Mouse (Mus musculus) kidney, embryonic 14.5 days (tissue): Measurements from ENCODE around the gene Enkur. TPM values are rescaled to one million over a fixed set of nuclear protein-coding genes. Genes with fewer than 3 reads are reported as not detected.

Experiments
- ATAC-seq: fragments of 200-750 bp; cut with Nextera tagmentation; 2 replicates; pipeline ENCODE4 v1.8.0; 2017; ENCODE audit warnings: moderate number of reproducible peaks, mild to moderate bottlenecking, moderate TSS enrichment, moderate library complexity; ENCODE audit not compliant: low FRiP score, low TSS enrichment
- H3K27ac ChIP-seq: fragments of 300-500 bp; sonication (generic); 2 replicates; pipeline ENCODE4 v1.5.1; 2014; ENCODE audit warnings: low read depth, mild to moderate bottlenecking, low read length, moderate library complexity, mixed read lengths
- H3K27me3 ChIP-seq: fragments of 300-500 bp; sonication (generic); 2 replicates; pipeline ENCODE4 v1.6.1; 2014; ENCODE audit warnings: mild to moderate bottlenecking, low read length; ENCODE audit not compliant: control insufficient read depth, insufficient read depth
- H3K36me3 ChIP-seq: fragments of 300-500 bp; sonication (generic); 2 replicates; pipeline ENCODE4 v1.6.1; 2014; ENCODE audit warnings: low read length, mixed read lengths; ENCODE audit not compliant: control insufficient read depth, insufficient read depth
- H3K4me1 ChIP-seq: fragments of 300-500 bp; sonication (generic); 2 replicates; pipeline ENCODE4 v1.6.1; 2014; ENCODE audit warnings: low read length, mixed read lengths; ENCODE audit not compliant: control insufficient read depth, insufficient read depth
- H3K4me2 ChIP-seq: fragments of 300-500 bp; sonication (generic); replicated peaks from 2 replicates; pipeline ENCODE4 v1.6.1; 2014; ENCODE audit warnings: low read depth, mild to moderate bottlenecking, low read length
- H3K4me3 ChIP-seq: fragments of 300-500 bp; sonication (generic); 2 replicates; pipeline ENCODE4 v1.5.1; 2014; ENCODE audit warnings: mild to moderate bottlenecking, low read length
- H3K9ac ChIP-seq: fragments of 300-500 bp; sonication (generic); 2 replicates; pipeline ENCODE4 v1.6.1; 2014; ENCODE audit warnings: low read depth, mild to moderate bottlenecking, low read length, moderate library complexity
- H3K9me3 ChIP-seq: fragments of 300-500 bp; sonication (generic); 2 replicates; pipeline ENCODE4 v1.6.1; 2016; ENCODE audit warnings: low read length; ENCODE audit not compliant: control insufficient read depth
- WGBS: fragments of 180-500 bp; shearing (Covaris S2); extraction: QIAGEN DNeasy Blood & Tissue Kit; methylation state at CpG from one replicate; pipeline ENCODE4 v1.1.7; 2014; 5-methylcytosine and 5-hydroxymethylcytosine counted together
- polyA plus RNA-seq: library from polyadenylated mRNA; unstranded; fragments of >200 nt; fragmentation: Nextera tagmentation; extraction: Ambion mirVana; gene quantifications from 2 replicates; pipeline ENCODE4 v1.2.1, GENCODE M21; 2014

Enkur gene
- polyA plus RNA-seq, 1 experiment from 2014 or later: 0.35 TPM

DNA sequence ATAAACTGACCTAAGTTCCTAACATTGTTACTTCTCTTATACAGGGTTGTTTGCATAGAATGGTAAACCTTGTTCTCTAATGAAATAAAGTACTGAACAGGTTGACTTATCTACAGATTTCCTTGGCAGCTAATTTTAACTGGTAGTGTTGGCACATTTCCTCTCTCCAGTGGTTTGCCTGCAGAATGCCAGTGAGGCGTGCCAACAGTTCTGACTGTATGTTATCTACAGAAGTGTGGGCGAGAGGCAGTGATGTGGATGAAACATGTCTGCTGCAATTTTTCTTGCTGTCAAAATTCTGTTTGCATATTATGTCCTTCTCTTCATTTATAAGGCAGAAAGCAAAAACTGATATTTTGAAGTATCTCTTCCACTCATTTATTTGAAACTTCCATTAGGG is 2.4 kb downstream of the Enkur start:
- Histone ChIP-seq H3K4me2 (no peak overlapping the region), H3K4me3 (no peak overlapping the region), H3K4me1 (0 out of 2 replicates have a peak, but pooled peaks cover 9% of the 10 kb centered on the region), H3K9me3 (no peaks in the 10 kb centered on the region), H3K27me3 (no peaks in the 10 kb centered on the region), H3K36me3 (no peaks in the 10 kb centered on the region), H3K9ac (no peak overlapping the region), H3K27ac (no peak overlapping the region)
- ATAC-seq: no peak
- WGBS: 75% methylated on average over 2 of the region's 2 CpGs

DNA sequence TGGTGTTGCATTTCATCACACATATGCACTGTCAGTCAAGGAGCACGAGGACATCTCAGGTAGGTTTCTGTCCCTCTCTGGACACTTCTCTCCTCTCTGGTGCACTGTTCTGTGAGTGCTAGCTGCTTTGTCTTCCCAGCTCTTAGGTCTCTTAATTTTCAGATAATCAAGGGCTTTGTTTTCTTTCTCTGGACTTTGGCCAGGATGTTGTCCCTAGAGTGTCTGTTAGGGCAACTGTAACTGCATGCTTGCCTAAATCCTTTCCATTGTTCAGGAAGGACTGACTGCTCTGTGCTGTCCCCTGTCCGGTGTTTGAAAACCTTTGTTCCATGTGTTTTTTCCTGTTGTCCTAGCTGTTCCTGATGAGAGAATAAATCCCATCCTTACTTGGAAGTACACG is 6.1 kb downstream of the Enkur start:
- no peak overlapping the region for H3K27ac ChIP-seq
- no peak for ATAC-seq
- H3K4me3 ChIP-seq: no peak overlapping the region
- H3K9ac ChIP-seq: no peak overlapping the region
- H3K36me3 ChIP-seq: no peaks in the 10 kb centered on the region
- H3K4me2 ChIP-seq: no peak overlapping the region
- WGBS: 49% methylated on average over 3 of the region's 3 CpGs
- no peaks in the 10 kb centered on the region for H3K27me3 ChIP-seq
- no peaks in the 10 kb centered on the region for H3K4me1 ChIP-seq
- H3K9me3 ChIP-seq: no peaks in the 10 kb centered on the region

DNA sequence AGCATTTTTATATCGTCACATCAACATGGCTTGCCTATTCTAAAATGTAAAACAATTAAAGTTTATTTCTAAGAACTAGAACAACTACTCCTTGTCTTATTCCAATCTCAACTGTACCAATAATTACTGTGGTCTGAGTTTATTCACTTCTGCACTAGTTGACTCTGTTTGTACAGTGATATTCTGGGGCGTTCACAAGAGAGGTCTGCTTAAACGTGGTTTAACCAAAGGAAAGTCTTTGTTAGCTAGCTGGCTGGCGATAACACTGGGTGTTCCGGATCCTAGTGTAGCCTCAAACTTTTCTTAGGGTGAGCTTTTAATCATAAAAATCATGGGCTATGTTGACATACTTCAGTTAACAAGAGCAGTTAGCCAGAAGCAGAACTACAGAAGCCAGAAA is 9.9 kb downstream of the Enkur start:
- H3K9me3 ChIP-seq: no peaks in the 10 kb centered on the region
- H3K4me2 ChIP-seq: no peak overlapping the region
- H3K27me3 ChIP-seq: no peaks in the 10 kb centered on the region
- no peaks in the 10 kb centered on the region for H3K4me1 ChIP-seq
- H3K9ac ChIP-seq: no peak overlapping the region
- H3K27ac ChIP-seq: no peak overlapping the region
- no peak for ATAC-seq
- H3K4me3 ChIP-seq: no peak overlapping the region
- no peaks in the 10 kb centered on the region for H3K36me3 ChIP-seq
- WGBS: 94% methylated on average over 5 of the region's 5 CpGs

DNA sequence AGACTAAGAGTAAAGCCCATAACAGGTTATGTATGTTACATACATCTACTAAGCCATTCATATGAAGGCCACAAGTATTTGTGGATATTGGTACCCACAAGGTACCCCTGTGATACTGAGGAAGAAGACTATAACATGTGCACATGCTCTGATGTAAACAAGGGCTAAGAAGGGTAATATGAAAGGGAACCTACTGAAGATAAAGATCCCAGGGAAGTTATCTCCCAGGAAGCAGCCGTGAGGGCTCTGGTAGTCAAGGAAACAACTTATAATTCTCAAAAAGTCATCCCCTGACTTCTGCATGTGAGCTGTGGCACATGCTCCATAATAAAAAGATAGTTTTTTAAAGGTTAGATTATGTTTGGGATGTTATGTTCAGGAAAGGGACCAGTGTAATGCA is 13.9 kb downstream of the Enkur start:
- 82% methylated on average over 1 of the region's 1 CpGs for WGBS
- no peaks in the 10 kb centered on the region for H3K4me1 ChIP-seq
- no peak overlapping the region for H3K9ac ChIP-seq
- H3K36me3 ChIP-seq: no peaks in the 10 kb centered on the region
- H3K4me3 ChIP-seq: no peak overlapping the region
- no peak for ATAC-seq
- no peak overlapping the region for H3K4me2 ChIP-seq
- H3K27me3 ChIP-seq: no peaks in the 10 kb centered on the region
- no peak overlapping the region for H3K27ac ChIP-seq
- no peaks in the 10 kb centered on the region for H3K9me3 ChIP-seq

DNA sequence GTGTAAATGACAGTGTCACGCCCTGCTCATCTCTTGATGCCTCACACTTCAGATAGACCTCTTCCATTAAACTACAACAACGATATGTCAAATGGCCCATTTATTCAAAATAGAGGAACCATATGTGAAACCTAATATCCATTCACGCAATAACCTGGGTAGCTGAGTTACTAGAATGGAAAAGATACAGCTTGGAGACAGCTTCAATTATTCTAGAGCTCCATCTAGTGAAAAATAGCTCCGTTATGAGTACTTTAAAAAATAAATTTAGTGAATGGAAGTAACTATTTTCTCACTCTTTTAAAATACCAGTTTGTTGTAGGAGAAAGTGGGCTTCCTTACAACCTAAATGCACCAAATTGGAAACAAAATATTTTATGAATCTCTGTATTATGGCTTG is 16.6 kb downstream of the Enkur start:
- Histone ChIP-seq H3K27ac (no peak overlapping the region), H3K9ac (no peak overlapping the region), H3K9me3 (no peaks in the 10 kb centered on the region), H3K4me2 (no peak overlapping the region), H3K4me1 (no peaks in the 10 kb centered on the region), H3K4me3 (no peak overlapping the region), H3K36me3 (no peaks in the 10 kb centered on the region), H3K27me3 (no peaks in the 10 kb centered on the region)
- no peak for ATAC-seq
- 70% methylated on average over 4 of the region's 4 CpGs for WGBS

DNA sequence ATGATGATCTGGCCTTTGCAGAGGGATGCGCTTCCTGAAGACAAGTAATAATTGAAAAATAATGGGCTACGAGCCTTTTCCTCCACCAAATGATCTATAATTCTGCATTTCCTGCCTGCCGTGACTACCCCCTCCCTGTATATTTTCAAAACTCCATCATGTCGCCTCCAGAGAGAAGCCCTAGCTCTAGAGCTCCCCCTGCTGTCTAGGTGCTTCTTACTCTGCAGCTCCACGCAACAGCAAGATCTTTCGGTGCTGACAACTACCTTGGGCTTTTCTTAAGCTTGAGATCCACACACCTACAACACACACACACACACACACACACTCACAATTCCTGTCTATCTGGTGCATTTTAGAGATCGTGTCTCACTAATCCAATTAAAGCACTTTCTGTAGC is 17.6 kb downstream of the Enkur start:
- H3K4me3 ChIP-seq: no peak overlapping the region
- no peak for ATAC-seq
- H3K27me3 ChIP-seq: no peaks in the 10 kb centered on the region
- H3K36me3 ChIP-seq: no peaks in the 10 kb centered on the region
- H3K4me1 ChIP-seq: no peaks in the 10 kb centered on the region
- H3K9ac ChIP-seq: no peak overlapping the region
- no peaks in the 10 kb centered on the region for H3K9me3 ChIP-seq
- WGBS: 42% methylated on average over 7 of the region's 7 CpGs
- no peak overlapping the region for H3K4me2 ChIP-seq
- no peak overlapping the region for H3K27ac ChIP-seq

DNA sequence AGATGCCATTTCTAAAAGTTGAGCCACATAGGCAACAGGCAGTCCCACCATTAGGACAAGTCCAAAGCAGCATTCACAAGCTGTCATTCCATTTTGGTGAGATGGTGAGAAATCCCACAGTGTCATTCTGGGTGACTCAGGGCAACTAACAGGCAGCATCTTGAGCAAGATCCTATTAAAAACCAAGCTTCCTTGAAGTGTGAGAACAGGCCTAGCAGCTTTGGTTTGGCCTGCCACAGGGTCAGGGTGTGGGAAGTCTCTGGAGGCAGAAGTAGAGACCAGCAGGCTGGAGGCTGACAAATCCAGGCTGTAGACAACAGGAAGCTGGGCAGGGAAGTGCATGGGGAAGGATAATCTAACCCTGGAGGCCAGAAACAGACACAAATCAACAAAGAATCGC is 22.4 kb downstream of the Enkur start:
- H3K9me3 ChIP-seq: no peaks in the 10 kb centered on the region
- H3K9ac ChIP-seq: no peak overlapping the region
- ATAC-seq: no peak
- no peaks in the 10 kb centered on the region for H3K4me1 ChIP-seq
- H3K27me3 ChIP-seq: no peaks in the 10 kb centered on the region
- no peak overlapping the region for H3K4me2 ChIP-seq
- no peak overlapping the region for H3K4me3 ChIP-seq
- H3K36me3 ChIP-seq: no peaks in the 10 kb centered on the region
- no peak overlapping the region for H3K27ac ChIP-seq
- 70% methylated on average over 1 of the region's 1 CpGs for WGBS

DNA sequence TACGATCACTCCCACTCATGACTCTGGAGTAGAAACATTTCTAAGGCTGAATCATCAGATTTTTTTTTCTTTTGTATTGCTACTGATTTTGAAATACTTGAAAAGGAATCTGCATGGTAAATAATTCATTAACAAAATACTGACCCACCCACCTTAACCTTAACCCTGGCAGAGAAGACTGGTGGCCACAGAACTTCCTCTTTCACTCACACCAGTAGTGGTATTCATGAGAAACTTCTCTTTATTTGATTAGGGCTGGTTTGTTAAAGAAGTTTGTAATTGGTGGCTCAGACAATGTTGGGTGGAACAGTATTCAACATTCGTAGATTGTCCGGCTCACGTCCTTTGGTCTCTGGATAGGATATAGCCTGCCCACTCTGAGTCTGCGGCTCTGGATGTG is 26.0 kb downstream of the Enkur start:
- no peak for ATAC-seq
- 97% methylated on average over 5 of the region's 5 CpGs for WGBS

DNA sequence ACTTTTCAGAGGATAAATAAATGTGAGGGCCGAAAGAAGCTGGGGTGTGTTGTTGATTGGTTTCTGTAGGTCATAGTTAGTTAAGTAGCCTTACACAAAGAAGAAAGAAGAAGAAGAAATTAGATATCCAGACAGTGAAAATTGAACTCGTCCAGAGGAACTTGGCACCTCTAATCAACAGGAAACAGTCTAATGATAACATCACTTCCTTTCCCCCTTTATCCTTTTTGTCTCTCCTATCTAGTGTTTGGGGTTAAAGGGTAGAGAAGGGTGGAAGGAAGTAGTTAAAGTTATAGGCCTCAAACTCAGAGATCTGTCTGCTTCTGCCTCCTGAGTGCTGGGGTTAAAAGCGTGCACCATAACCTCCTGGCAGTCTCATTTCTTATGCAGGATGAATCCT is 32.4 kb downstream of the Enkur start:
- no peak overlapping the region for H3K9ac ChIP-seq
- H3K4me3 ChIP-seq: no peak overlapping the region
- 69% methylated on average over 3 of the region's 3 CpGs for WGBS
- H3K9me3 ChIP-seq: no peaks in the 10 kb centered on the region
- no peaks in the 10 kb centered on the region for H3K36me3 ChIP-seq
- no peaks in the 10 kb centered on the region for H3K4me1 ChIP-seq
- H3K27me3 ChIP-seq: no peaks in the 10 kb centered on the region
- H3K4me2 ChIP-seq: no peak overlapping the region
- ATAC-seq: no peak
- H3K27ac ChIP-seq: no peak overlapping the region

More for the DNA sequence above, 26.0 kb downstream of the Enkur start:
- Histone ChIP-seq H3K27me3 (no peaks in the 10 kb centered on the region), H3K4me3 (no peak overlapping the region), H3K9me3 (no peaks in the 10 kb centered on the region), H3K27ac (no peak overlapping the region), H3K4me1 (no peaks in the 10 kb centered on the region), H3K9ac (no peak overlapping the region), H3K4me2 (no peak overlapping the region), H3K36me3 (no peaks in the 10 kb centered on the region)

DNA sequence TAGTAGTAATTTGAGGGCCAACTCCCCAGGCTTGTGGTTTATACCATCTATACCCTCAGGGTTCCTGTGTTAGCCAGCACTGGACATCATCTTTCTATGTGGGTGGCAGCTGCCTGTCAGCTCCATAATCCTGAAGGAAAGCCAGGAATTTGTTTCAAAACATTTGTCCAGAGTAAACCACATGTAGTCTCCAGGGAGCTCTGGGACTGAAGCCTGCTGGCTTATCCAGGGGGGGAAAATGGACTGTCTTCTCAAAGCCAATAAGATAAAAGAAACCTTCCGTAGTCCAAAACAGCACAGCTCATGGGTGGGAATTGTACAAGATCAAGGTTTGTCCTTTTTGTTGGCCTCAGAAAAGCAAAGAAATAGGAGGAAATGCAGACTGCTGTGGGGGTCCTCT is 37.2 kb downstream of the Enkur start:
- WGBS: 96% methylated on average over 1 of the region's 1 CpGs
- ATAC-seq: no peak

More for the DNA sequence above, 37.2 kb downstream of the Enkur start:
- Histone ChIP-seq H3K4me1 (no peaks in the 10 kb centered on the region), H3K9me3 (no peaks in the 10 kb centered on the region), H3K27ac (no peak overlapping the region), H3K27me3 (no peaks in the 10 kb centered on the region), H3K36me3 (no peaks in the 10 kb centered on the region), H3K4me3 (no peak overlapping the region), H3K9ac (no peak overlapping the region), H3K4me2 (no peak overlapping the region)
